Mouse (Mus musculus) heart, postnatal 0 days (tissue): ENCODE results near the gene Vcan. TPM values are rescaled to one million over a fixed set of nuclear protein-coding genes. Genes with fewer than 3 reads are reported as not detected.
A peak's percentile ranks its signal among the peaks of the same experiment; 100 is the strongest.

Experiments used
- ATAC-seq: fragments of 200-750 bp; cut with Nextera tagmentation; 2 replicates; pipeline ENCODE4 v1.8.0; 2017; ENCODE audit warnings: low read depth, moderate number of reproducible peaks, moderate library complexity; ENCODE audit not compliant: insufficient read depth
- DNase-seq: peaks from one replicate; pipeline ENCODE4 v3.0.0-alpha.2; 2016; ENCODE audit warnings: low spot score
- H3K27ac ChIP-seq: fragments of 300-500 bp; sonication (generic); 2 replicates; pipeline ENCODE4 v1.5.1; 2014; ENCODE audit warnings: low read depth, mild to moderate bottlenecking
- H3K27me3 ChIP-seq: fragments of 300-500 bp; sonication (generic); 2 replicates; pipeline ENCODE4 v1.6.1; 2014; ENCODE audit warnings: low read length, mixed read lengths; ENCODE audit not compliant: control insufficient read depth, insufficient read depth
- H3K36me3 ChIP-seq: fragments of 300-500 bp; sonication (generic); replicated peaks from 2 replicates; pipeline ENCODE4 v1.6.1; 2014; ENCODE audit warnings: low read length, mixed read lengths; ENCODE audit not compliant: control insufficient read depth, insufficient read depth
- H3K4me1 ChIP-seq: fragments of 300-500 bp; sonication (generic); 2 replicates; pipeline ENCODE4 v1.6.1; 2014; ENCODE audit warnings: antibody characterized with exemption; ENCODE audit not compliant: control insufficient read depth, insufficient read depth
- H3K4me2 ChIP-seq: fragments of 300-500 bp; sonication (generic); 2 replicates; pipeline ENCODE4 v1.6.1; 2014; ENCODE audit warnings: low read depth, mild to moderate bottlenecking, low read length, moderate library complexity
- H3K4me3 ChIP-seq: fragments of 300-500 bp; sonication (generic); 2 replicates; pipeline ENCODE4 v1.5.1; 2014; ENCODE audit warnings: low read depth, low read length
- H3K9ac ChIP-seq: fragments of 300-500 bp; sonication (generic); replicated peaks from 2 replicates; pipeline ENCODE4 v1.6.1; 2014; ENCODE audit warnings: low read depth, low read length, mixed read lengths
- H3K9me3 ChIP-seq: fragments of 300-500 bp; sonication (generic); replicated peaks from 2 replicates; pipeline ENCODE4 v1.6.1; 2016; ENCODE audit warnings: low read length; ENCODE audit not compliant: control insufficient read depth
- CTCF ChIP-seq: IDR thresholded peaks from 2 replicates; pipeline ENCODE4 v1.5.1; 2016; ENCODE audit warnings: antibody characterized with exemption, control low read depth, low read depth
- EP300 ChIP-seq: IDR thresholded peaks from 2 replicates; pipeline ENCODE4 v1.6.1; 2016; ENCODE audit warnings: antibody characterized with exemption, low read depth
- WGBS: fragments of 180-500 bp; shearing (Covaris S2); extraction: QIAGEN DNeasy Blood & Tissue Kit; methylation state at CpG from one replicate; pipeline ENCODE4 v1.1.7; 2014; 5-methylcytosine and 5-hydroxymethylcytosine counted together
- polyA plus RNA-seq: library from polyadenylated mRNA; unstranded; fragments of >200 nt; fragmentation: Nextera tagmentation; extraction: Ambion mirVana; gene quantifications from 2 replicates; pipeline ENCODE4 v1.2.1, GENCODE M21; 2015
- total RNA-seq: library from RNA; depleted of rRNA; stranded (reverse); fragments of >200 nt; gene quantifications from 2 replicates; pipeline ENCODE4 v1.2.3, GENCODE M21; 2014; ENCODE audit warnings: low replicate concordance; rRNA removed

The Vcan gene
- total RNA-seq (41.4 and 59.6 TPM in 2 replicates), polyA plus RNA-seq (14.6 and 14.7 TPM in 2 replicates)

GRCm38 (mm10) chr13:89741766-89742685, at the start of gene Vcan:
Vcan (minus strand) TSS chr13:89742509.
- peak within 1 kb of the TSS; percentile 49 for H3K9ac ChIP-seq
- H3K4me3 ChIP-seq = peak within 1 kb of the TSS; percentile 66
- no peaks in the 10 kb centered on the region for H3K36me3 ChIP-seq
- no peak for TF ChIP-seq CTCF
- no peak for TF ChIP-seq EP300
- peak within 1 kb of the TSS; percentile 87 for H3K27ac ChIP-seq
- H3K9me3 ChIP-seq = no peaks in the 10 kb centered on the region
- peaks cover 10% of the 10 kb centered on the region for H3K4me1 ChIP-seq
- under 1% methylated on average over 40 of the region's 40 CpGs for WGBS
- H3K4me2 ChIP-seq = peak within 1 kb of the TSS; percentile 88
- ATAC-seq = peak; percentile 27
- DNase-seq = peak; percentile 55
- no peaks in the 10 kb centered on the region for H3K27me3 ChIP-seq

GRCm38 (mm10) chr13:89791475-89791874, 49.2 kb upstream of the Vcan start:
- Histone ChIP-seq H3K27ac (no peak overlapping the region), H3K36me3 (no peaks in the 10 kb centered on the region), H3K9me3 (no peaks in the 10 kb centered on the region), H3K27me3 (no peaks in the 10 kb centered on the region), H3K4me2 (no peak overlapping the region), H3K4me3 (no peak overlapping the region), H3K9ac (no peak overlapping the region), H3K4me1 (no peaks in the 10 kb centered on the region)
- 57% methylated on average over 5 of the region's 5 CpGs for WGBS
- TF ChIP-seq EP300 = no peak
- TF ChIP-seq CTCF = no peak
- ATAC-seq (no peak), DNase-seq (no peak)

GRCm38 (mm10) chr13:89782886-89783285, 40.6 kb upstream of the Vcan start:
- Histone ChIP-seq H3K27ac (no peak overlapping the region), H3K9ac (no peak overlapping the region), H3K27me3 (no peaks in the 10 kb centered on the region), H3K4me2 (no peak overlapping the region), H3K9me3 (no peaks in the 10 kb centered on the region), H3K4me3 (no peak overlapping the region), H3K4me1 (no peaks in the 10 kb centered on the region), H3K36me3 (no peaks in the 10 kb centered on the region)
- DNase-seq (no peak), ATAC-seq (no peak)
- no peak for TF ChIP-seq EP300
- TF ChIP-seq CTCF = no peak
- 47% methylated on average over 2 of the region's 2 CpGs for WGBS

- ATAC-seq = no peak
Measured at GRCm38 (mm10) chr13:89780276-89780675, 38.0 kb upstream of the Vcan start.

GRCm38 (mm10) chr13:89779208-89779911, 37.1 kb upstream of the Vcan start:
- WGBS = 58% methylated on average over 7 of the region's 7 CpGs
- H3K4me1 ChIP-seq = 0 out of 2 replicates have a peak, but pooled peaks cover 3% of the 10 kb centered on the region

More at GRCm38 (mm10) chr13:89780276-89780675, 38.0 kb upstream of the Vcan start:
- Histone ChIP-seq H3K36me3 (no peaks in the 10 kb centered on the region), H3K4me2 (no peak overlapping the region), H3K27me3 (no peaks in the 10 kb centered on the region), H3K27ac (no peak overlapping the region), H3K4me3 (no peak overlapping the region), H3K4me1 (0 out of 2 replicates have a peak, but pooled peaks cover 3% of the 10 kb centered on the region), H3K9me3 (no peaks in the 10 kb centered on the region), H3K9ac (no peak overlapping the region)
- TF ChIP-seq CTCF (no peak), EP300 (no peak)
- DNase-seq = no peak
- WGBS = 63% methylated on average over 3 of the region's 3 CpGs

More at GRCm38 (mm10) chr13:89779208-89779911, 37.1 kb upstream of the Vcan start:
- Histone ChIP-seq H3K9ac (no peak overlapping the region), H3K9me3 (no peaks in the 10 kb centered on the region), H3K4me2 (no peak overlapping the region), H3K27me3 (no peaks in the 10 kb centered on the region), H3K4me3 (no peak overlapping the region), H3K27ac (no peak overlapping the region), H3K36me3 (no peaks in the 10 kb centered on the region)
- DNase-seq = peak; percentile 73
- no peak for ATAC-seq
- TF ChIP-seq CTCF (peak; percentile 70), EP300 (no peak)
